Mouse (Mus musculus) myocyte (in vitro differentiated cells): ENCODE data around the gene Fcer1g. TPM values are rescaled to one million over a fixed set of nuclear protein-coding genes. Genes with fewer than 3 reads are reported as not detected.

Experiments
- H3K27me3 ChIP-seq: one replicate; pipeline ENCODE4 v1.6.1; 2011; ENCODE audit not compliant: control insufficient read depth, insufficient read depth, insufficient read length
- H3K36me3 ChIP-seq: one replicate; pipeline ENCODE4 v1.6.1; 2011; ENCODE audit not compliant: control insufficient read depth, insufficient read depth
- H3K4me2 ChIP-seq: one replicate; pipeline ENCODE4 v1.6.1; 2011; ENCODE audit warnings: low read depth, control low read depth
- H3K4me3 ChIP-seq: one replicate; pipeline ENCODE4 v1.5.1; 2011; ENCODE audit warnings: mild to moderate bottlenecking, control low read depth, moderate library complexity
- H3K79me2 ChIP-seq: one replicate; pipeline ENCODE4 v1.6.1; 2011; ENCODE audit not compliant: control insufficient read depth, insufficient read depth
- H3ac ChIP-seq: one replicate; pipeline ENCODE4 v1.6.1; 2011; ENCODE audit not compliant: control insufficient read depth, insufficient read length
- CEBPB ChIP-seq: IDR thresholded peaks from 2 replicates; pipeline ENCODE4 v1.6.1; 2011; ENCODE audit warnings: mild to moderate bottlenecking, moderate library complexity; ENCODE audit not compliant: poor library complexity, insufficient read depth, severe bottlenecking
- E2F4 ChIP-seq: IDR thresholded peaks from one replicate; pipeline ENCODE4 v1.6.1; 2011; ENCODE audit warnings: mild to moderate bottlenecking, control low read depth, moderate library complexity; ENCODE audit not compliant: insufficient read depth
- MAX ChIP-seq: IDR thresholded peaks from one replicate; pipeline ENCODE4 v1.6.1; 2011; ENCODE audit warnings: low read depth, mild to moderate bottlenecking, control low read depth
- MYOD1 ChIP-seq, 3 experiments: IDR thresholded peaks; one replicate each; pipeline ENCODE4 v1.6.1; 2011; ENCODE audit warnings: control low read depth in 2 of 3, low read depth in 2 of 3, mild to moderate bottlenecking in 2 of 3, moderate library complexity in 1 of 3; ENCODE audit not compliant: insufficient read length in 2 of 3, control insufficient read depth in 1 of 3
- MYOG ChIP-seq, 3 experiments: IDR thresholded peaks; one replicate each; pipeline ENCODE4 v1.6.1; 2011; ENCODE audit warnings: control low read depth in 2 of 3, low read depth in 2 of 3, mild to moderate bottlenecking in 2 of 3; ENCODE audit not compliant: insufficient read length in 2 of 3, control insufficient read depth in 1 of 3, insufficient read depth in 1 of 3
- POLR2A ChIP-seq: IDR thresholded peaks from one replicate; pipeline ENCODE4 v1.6.1; 2011; ENCODE audit warnings: low read depth, mild to moderate bottlenecking, control low read depth, moderate library complexity; ENCODE audit not compliant: insufficient read length
- POLR2AphosphoS2 ChIP-seq: IDR thresholded peaks from one replicate; pipeline ENCODE4 v1.6.1; 2011; ENCODE audit warnings: low read depth, control low read depth; ENCODE audit not compliant: insufficient read length
- REST ChIP-seq: IDR thresholded peaks from one replicate; pipeline ENCODE4 v1.6.1; 2011; ENCODE audit warnings: mild to moderate bottlenecking, control low read depth, moderate library complexity; ENCODE audit not compliant: insufficient read depth, insufficient read length
- SRF ChIP-seq: IDR thresholded peaks from one replicate; pipeline ENCODE4 v1.6.1; 2011; ENCODE audit warnings: low read depth; ENCODE audit not compliant: control insufficient read depth, insufficient read length
- TCF12 ChIP-seq: IDR thresholded peaks from one replicate; pipeline ENCODE4 v1.6.1; 2011; ENCODE audit warnings: mild to moderate bottlenecking, control low read depth; ENCODE audit not compliant: poor library complexity, insufficient read depth, severe bottlenecking
- TCF3 ChIP-seq: IDR thresholded peaks from one replicate; pipeline ENCODE4 v1.6.1; 2011; ENCODE audit warnings: low read depth, control low read depth; ENCODE audit not compliant: insufficient read length
- USF1 ChIP-seq: IDR thresholded peaks from one replicate; pipeline ENCODE4 v1.6.1; 2011; ENCODE audit warnings: low read depth, mild to moderate bottlenecking, control low read depth, moderate library complexity
- polyA plus RNA-seq: library from polyadenylated mRNA; unstranded; fragments of >200 nt; fragmentation: generic; extraction: Trizol; gene quantifications from one replicate; pipeline ENCODE4 v1.2.1, GENCODE M21; 2012; ENCODE audit warnings: missing spikeins

Fcer1g gene
- polyA plus RNA-seq, 1 experiment = not detected

DNA sequence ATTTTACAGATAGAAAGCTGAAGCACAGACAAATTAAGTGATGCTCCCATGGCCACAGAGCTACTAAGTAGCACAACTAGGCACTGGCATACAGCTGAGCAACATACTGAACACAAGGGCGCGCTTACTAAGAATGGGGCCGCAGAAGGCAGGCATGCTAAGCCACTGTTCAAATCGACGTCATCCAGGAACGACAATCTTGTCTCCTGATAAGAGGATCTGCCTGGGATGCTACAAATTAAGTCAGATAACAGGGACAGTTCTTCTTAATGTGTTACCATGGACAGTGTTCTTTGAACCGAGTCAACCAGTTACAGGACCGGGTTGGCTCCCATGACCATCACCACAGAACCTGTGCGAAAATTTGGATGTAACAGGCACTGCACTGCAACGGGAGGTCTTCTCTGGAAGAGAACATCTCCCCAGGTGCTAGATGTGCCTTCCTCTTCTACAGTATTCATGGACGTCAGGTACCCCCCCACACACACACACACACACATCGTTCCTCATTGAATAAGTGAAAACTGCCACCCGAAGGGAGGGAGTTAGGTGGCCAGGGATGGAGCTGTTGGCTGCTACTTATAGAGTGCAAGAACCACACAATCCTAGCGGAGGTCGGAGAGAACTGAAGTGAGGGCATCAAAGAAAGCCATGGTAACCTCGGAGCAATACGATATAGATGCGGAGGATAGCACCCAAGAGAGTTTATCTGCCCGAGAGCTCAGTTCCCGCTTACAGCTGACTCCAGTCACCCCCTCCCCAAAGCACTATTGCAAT is 38.9 kb downstream of the Fcer1g start:
- TF ChIP-seq CEBPB = no peak
- no peak for TF ChIP-seq POLR2AphosphoS2
- TF ChIP-seq POLR2A = no peak
- no peak for TF ChIP-seq TCF3
- TF ChIP-seq E2F4 = no peak
- no peak for TF ChIP-seq MYOD1 (IDR thresholded peaks at IDR 0.05; ENCODE audit: control insufficient read depth in 1 of 3, insufficient read length in 2 of 3, low read depth in 2 of 3)
- TF ChIP-seq USF1 = no peak
- no peak for TF ChIP-seq SRF
- Histone ChIP-seq H3K36me3 (no peaks in the 10 kb centered on the region), H3K79me2 (no peaks in the 10 kb centered on the region), H3K27me3 (no peaks in the 10 kb centered on the region), H3ac (no peak overlapping the region), H3K4me3 (no peak overlapping the region), H3K4me2 (no peak overlapping the region)

DNA sequence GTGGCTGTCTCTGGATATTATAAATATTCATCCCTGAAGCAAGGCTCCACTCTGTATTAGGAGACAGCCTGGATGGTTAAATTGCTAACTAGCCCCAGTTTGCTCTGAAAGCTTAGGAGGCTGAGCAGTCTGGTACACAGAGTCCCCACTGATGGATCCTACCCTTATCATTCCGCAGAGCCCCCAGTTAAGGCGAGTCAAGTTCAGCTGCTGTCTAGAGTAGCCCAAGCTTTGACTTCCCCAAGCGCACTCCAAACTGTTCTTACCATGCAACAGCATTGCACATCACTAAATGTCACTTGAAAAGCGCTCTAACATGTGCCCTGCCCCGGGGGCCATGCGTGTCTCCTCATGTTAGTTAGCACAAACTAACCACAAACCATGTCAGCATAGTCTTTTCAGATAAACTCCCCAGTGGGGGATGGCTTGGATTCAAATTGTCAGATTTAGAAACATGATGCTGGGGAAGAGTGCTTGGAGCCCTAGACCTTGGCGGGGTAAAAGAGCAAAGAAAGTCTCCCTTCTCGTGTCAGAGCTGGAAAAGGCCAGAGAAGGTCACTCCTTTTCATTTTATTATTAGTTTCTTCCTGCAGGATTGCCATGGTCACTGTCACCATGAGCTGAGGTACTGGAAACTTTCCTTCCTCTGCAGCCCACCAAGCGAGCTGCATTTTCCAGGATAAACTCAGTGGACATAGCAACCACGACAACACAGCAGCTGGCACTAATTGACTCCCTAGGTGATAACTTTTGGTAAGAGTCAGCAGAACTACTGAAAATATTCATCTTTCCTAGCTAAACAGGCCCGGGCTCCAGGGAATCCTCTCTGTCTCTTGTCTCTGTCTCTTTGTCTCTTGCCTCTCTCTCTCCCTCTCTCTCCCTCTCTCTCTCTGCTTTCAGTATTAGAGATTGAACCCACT is 40.0 kb downstream of the Fcer1g start:
- H3K4me2 ChIP-seq = peak overlapping the region; percentile 76
- no peaks in the 10 kb centered on the region for H3K27me3 ChIP-seq
- H3K4me3 ChIP-seq = no peak overlapping the region

GRCm38 (mm10) chr1:171193093-171193840 is 40.9 kb downstream of the Fcer1g start:
- TF ChIP-seq REST (no peak), TCF12 (no peak), TCF3 (no peak), SRF (no peak), E2F4 (no peak), MYOG (IDR thresholded peaks at IDR 0.05; ENCODE audit: control insufficient read depth in 1 of 3, insufficient read depth in 1 of 3, insufficient read length in 2 of 3, low read depth in 2 of 3) (no peak), POLR2AphosphoS2 (no peak), USF1 (no peak)
- H3K4me3 ChIP-seq = no peak overlapping the region
- no peaks in the 10 kb centered on the region for H3K79me2 ChIP-seq
- no peaks in the 10 kb centered on the region for H3K27me3 ChIP-seq
- H3ac ChIP-seq = no peak overlapping the region
- peak overlapping the region; percentile 76 for H3K4me2 ChIP-seq
- H3K36me3 ChIP-seq = no peaks in the 10 kb centered on the region

More for the DNA sequence above, 40.0 kb downstream of the Fcer1g start:
- H3K79me2 ChIP-seq = no peaks in the 10 kb centered on the region
- no peak overlapping the region for H3ac ChIP-seq
- H3K36me3 ChIP-seq = no peaks in the 10 kb centered on the region
- no peak for TF ChIP-seq MAX
- no peak for TF ChIP-seq MYOD1 (IDR thresholded peaks at IDR 0.05; ENCODE audit: control insufficient read depth in 1 of 3, insufficient read length in 2 of 3, low read depth in 2 of 3)
- TF ChIP-seq TCF3 = no peak
- no peak for TF ChIP-seq REST
- TF ChIP-seq USF1 = no peak
- TF ChIP-seq CEBPB = no peak
- TF ChIP-seq TCF12 = no peak
- no peak for TF ChIP-seq POLR2A
- no peak for TF ChIP-seq E2F4
- TF ChIP-seq MYOG (IDR thresholded peaks at IDR 0.05; ENCODE audit: control insufficient read depth in 1 of 3, insufficient read depth in 1 of 3, insufficient read length in 2 of 3, low read depth in 2 of 3) = no peak
- no peak for TF ChIP-seq POLR2AphosphoS2
- no peak for TF ChIP-seq SRF

DNA sequence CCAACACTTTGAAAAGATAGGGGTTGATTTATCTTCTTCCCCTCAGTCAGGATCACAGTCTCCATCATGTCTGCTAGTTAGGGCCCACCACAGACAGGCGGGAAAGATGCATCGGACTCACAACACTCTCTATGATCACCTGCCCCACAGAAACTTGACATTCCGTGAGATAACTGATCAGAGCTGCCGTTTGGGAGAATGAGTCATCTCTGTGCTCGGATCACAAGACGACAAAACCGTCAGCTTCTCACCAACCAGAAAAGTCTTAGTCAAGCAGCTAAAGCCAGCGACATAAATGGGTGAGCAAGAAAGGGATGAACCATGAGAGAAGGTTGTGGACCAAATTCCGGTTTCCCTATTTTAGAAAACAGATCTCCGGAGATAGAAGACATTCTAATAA is 41.9 kb downstream of the Fcer1g start:
- Histone ChIP-seq H3K79me2 (no peaks in the 10 kb centered on the region), H3K36me3 (no peaks in the 10 kb centered on the region), H3ac (no peak overlapping the region), H3K4me3 (no peak overlapping the region), H3K27me3 (no peaks in the 10 kb centered on the region), H3K4me2 (peak overlapping the region; percentile 76)
- TF ChIP-seq USF1 = no peak
- no peak for TF ChIP-seq MYOG (IDR thresholded peaks at IDR 0.05; ENCODE audit: control insufficient read depth in 1 of 3, insufficient read depth in 1 of 3, insufficient read length in 2 of 3, low read depth in 2 of 3)
- no peak for TF ChIP-seq POLR2AphosphoS2
- TF ChIP-seq SRF = no peak
- TF ChIP-seq MYOD1 (IDR thresholded peaks at IDR 0.05; ENCODE audit: control insufficient read depth in 1 of 3, insufficient read length in 2 of 3, low read depth in 2 of 3) = no peak
- no peak for TF ChIP-seq POLR2A
- TF ChIP-seq TCF12 = no peak
